Mouse (Mus musculus): ENCODE results near the gene Col1a2. TPM values are rescaled to one million over a fixed set of nuclear protein-coding genes. Genes with fewer than 3 reads are reported as not detected.

Col1a2 gene
- 85.5 and 94.7 TPM in 2 replicates for polyA plus RNA-seq (2016; fragmentation: Nextera tagmentation; extraction: Ambion mirVana)

GRCm38 (mm10) chr6:4504603-4505131 lies at the start of gene Col1a2:
Col1a2 (plus strand) TSS chr6:4504814.
- H3K9me3 ChIP-seq (replicated peaks): no peaks in the 10 kb centered on the region
- peak within 1 kb of the TSS; percentile 65 for H3K4me2 ChIP-seq
- 21% methylated on average over 3 of the region's 3 CpGs for WGBS (ENCODE audit: insufficient replicate concordance)
- ATAC-seq: 0 out of 2 replicates have a peak, but pooled peaks have one; percentile 24
- H3K4me3 ChIP-seq: peak within 1 kb of the TSS; percentile 43
- H3K27ac ChIP-seq: no peak within 1 kb of the TSS
- peaks cover 13% of the 10 kb centered on the region for H3K4me1 ChIP-seq
- peak within 1 kb of the TSS; percentile 45; the same call in 1 of the 2 replicates for H3K9ac ChIP-seq
- H3K36me3 ChIP-seq: no peaks in the 10 kb centered on the region
- H3K27me3 ChIP-seq (replicated peaks): peaks cover 12% of the 10 kb centered on the region

DNA sequence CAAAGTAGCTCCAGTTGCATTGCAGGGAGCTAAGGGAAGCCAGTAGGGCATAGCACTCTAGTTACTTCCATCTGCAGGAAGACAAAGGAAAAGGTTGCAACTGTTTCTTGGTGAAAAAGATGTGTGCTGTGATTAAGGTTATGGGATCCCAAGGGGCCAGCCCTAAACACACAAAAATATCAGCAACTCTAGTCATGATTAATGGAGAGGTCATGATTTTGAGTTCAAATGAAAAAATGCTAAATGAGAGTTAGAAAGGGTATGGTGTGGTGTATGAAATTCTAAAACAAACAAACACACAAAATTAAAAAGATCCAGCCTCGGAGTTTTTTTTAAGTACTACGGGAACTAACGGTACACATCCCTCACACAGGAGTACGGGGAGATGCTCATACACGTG lies 49.1 kb upstream of the Col1a2 start:
- Histone ChIP-seq H3K4me1 (peaks cover 17% of the 10 kb centered on the region), H3K27ac (no peak overlapping the region), H3K27me3 (replicated peaks) (no peaks in the 10 kb centered on the region), H3K36me3 (no peaks in the 10 kb centered on the region), H3K9me3 (replicated peaks) (no peaks in the 10 kb centered on the region), H3K4me3 (no peak overlapping the region), H3K9ac (no peak overlapping the region), H3K4me2 (no peak overlapping the region)
- ATAC-seq: no peak
- WGBS (ENCODE audit: insufficient replicate concordance): 64% methylated on average over 5 of the region's 5 CpGs

GRCm38 (mm10) chr6:4455961-4456617 lies 48.5 kb upstream of the Col1a2 start:
- ATAC-seq: no peak
- Histone ChIP-seq H3K9me3 (replicated peaks) (no peaks in the 10 kb centered on the region), H3K27ac (0 out of 2 replicates have a peak overlapping the region, but pooled peaks have one; percentile 20), H3K4me1 (peaks cover 17% of the 10 kb centered on the region), H3K27me3 (replicated peaks) (no peaks in the 10 kb centered on the region), H3K4me3 (no peak overlapping the region), H3K9ac (no peak overlapping the region), H3K4me2 (no peak overlapping the region), H3K36me3 (no peaks in the 10 kb centered on the region)
- WGBS (ENCODE audit: insufficient replicate concordance): 44% methylated on average over 5 of the region's 5 CpGs

GRCm38 (mm10) chr6:4456691-4457447 lies 47.7 kb upstream of the Col1a2 start:
- Histone ChIP-seq H3K36me3 (no peaks in the 10 kb centered on the region), H3K27ac (peak overlapping the region; percentile 36; the same call in 1 of the 2 replicates), H3K27me3 (replicated peaks) (no peaks in the 10 kb centered on the region), H3K4me3 (no peak overlapping the region), H3K9ac (no peak overlapping the region), H3K4me2 (peak overlapping the region; percentile 32), H3K4me1 (peaks cover 17% of the 10 kb centered on the region), H3K9me3 (replicated peaks) (no peaks in the 10 kb centered on the region)
- WGBS (ENCODE audit: insufficient replicate concordance): 18% methylated on average over 12 of the region's 12 CpGs
- ATAC-seq: 0 out of 2 replicates have a peak, but pooled peaks have one; percentile 5

- ATAC-seq: no peak
- Histone ChIP-seq H3K4me2 (peak overlapping the region; percentile 32), H3K9me3 (replicated peaks) (no peaks in the 10 kb centered on the region), H3K9ac (no peak overlapping the region), H3K27me3 (replicated peaks) (no peaks in the 10 kb centered on the region), H3K4me1 (peaks cover 17% of the 10 kb centered on the region), H3K27ac (0 out of 2 replicates have a peak overlapping the region, but pooled peaks have one; percentile 7), H3K36me3 (no peaks in the 10 kb centered on the region), H3K4me3 (no peak overlapping the region)
- WGBS (ENCODE audit: insufficient replicate concordance): 21% methylated on average over 6 of the region's 6 CpGs
Observed at GRCm38 (mm10) chr6:4457555-4457996, 47.0 kb upstream of the Col1a2 start.

DNA sequence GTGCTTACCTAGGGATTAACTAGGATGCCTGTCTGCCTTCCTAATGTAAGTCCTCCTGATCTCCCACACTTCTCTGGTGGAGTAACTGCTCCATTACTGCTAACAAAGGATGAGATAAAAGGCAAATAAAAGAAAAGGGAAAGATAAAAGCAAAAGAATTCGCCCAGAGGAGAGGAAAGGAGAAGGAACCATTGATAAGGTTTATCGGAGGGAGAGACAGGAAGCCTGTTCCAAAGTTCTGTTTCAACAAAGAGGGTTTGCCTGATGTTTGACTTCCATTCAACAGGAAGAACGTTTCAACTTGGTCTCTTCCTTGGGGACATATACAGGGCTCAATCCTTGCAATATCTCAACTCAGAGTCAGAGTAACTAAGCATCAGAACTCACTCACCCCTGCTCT lies 39.3 kb upstream of the Col1a2 start:
- H3K9ac ChIP-seq: no peak overlapping the region
- 18% methylated on average over 3 of the region's 3 CpGs for WGBS (ENCODE audit: insufficient replicate concordance)

GRCm38 (mm10) chr6:4483577-4483936 lies 21.1 kb upstream of the Col1a2 start:
- Histone ChIP-seq H3K27me3 (replicated peaks) (no peaks in the 10 kb centered on the region), H3K36me3 (no peaks in the 10 kb centered on the region), H3K4me3 (no peak overlapping the region), H3K4me1 (no peaks in the 10 kb centered on the region), H3K9me3 (replicated peaks) (no peaks in the 10 kb centered on the region), H3K4me2 (no peak overlapping the region), H3K9ac (no peak overlapping the region), H3K27ac (no peak overlapping the region)
- no peak for ATAC-seq
- WGBS (ENCODE audit: insufficient replicate concordance): 73% methylated on average over 4 of the region's 4 CpGs

More for the DNA sequence above, 39.3 kb upstream of the Col1a2 start:
- no peaks in the 10 kb centered on the region for H3K27me3 ChIP-seq (replicated peaks)
- no peak overlapping the region for H3K4me3 ChIP-seq
- ATAC-seq: no peak
- H3K36me3 ChIP-seq: no peaks in the 10 kb centered on the region
- H3K4me1 ChIP-seq: peaks cover 5% of the 10 kb centered on the region; the same call in 1 of the 2 replicates
- H3K27ac ChIP-seq: no peak overlapping the region
- H3K9me3 ChIP-seq (replicated peaks): no peaks in the 10 kb centered on the region
- no peak overlapping the region for H3K4me2 ChIP-seq

- H3K27ac ChIP-seq: no peak overlapping the region
- H3K9me3 ChIP-seq (replicated peaks): no peaks in the 10 kb centered on the region
- H3K4me1 ChIP-seq: no peaks in the 10 kb centered on the region
- H3K9ac ChIP-seq: no peak overlapping the region
- H3K4me3 ChIP-seq: no peak overlapping the region
- no peaks in the 10 kb centered on the region for H3K36me3 ChIP-seq
- ATAC-seq: no peak
- H3K27me3 ChIP-seq (replicated peaks): no peaks in the 10 kb centered on the region
- 59% methylated on average over 7 of the region's 7 CpGs for WGBS (ENCODE audit: insufficient replicate concordance)
- no peak overlapping the region for H3K4me2 ChIP-seq
Observed at GRCm38 (mm10) chr6:4483937-4484601, 20.5 kb upstream of the Col1a2 start.

DNA sequence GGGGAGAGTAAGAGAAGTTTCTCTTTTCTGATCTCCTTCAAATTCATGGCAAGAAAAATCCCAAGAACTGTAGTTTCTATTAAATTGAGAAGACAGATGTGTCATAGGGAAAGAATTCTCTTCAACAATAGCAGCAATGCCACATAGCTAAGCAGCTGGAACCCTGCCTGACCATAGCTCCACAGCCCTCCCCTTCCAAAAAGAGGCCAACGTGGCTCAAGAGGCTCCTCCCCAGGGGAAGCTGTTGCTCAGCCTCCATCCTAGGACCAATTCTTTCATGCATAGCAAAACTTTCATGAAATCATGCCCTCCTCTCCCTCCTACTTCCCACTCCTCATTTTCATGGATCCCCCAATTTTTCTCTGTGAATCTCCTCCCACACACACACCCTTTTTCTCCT lies 16.3 kb upstream of the Col1a2 start:
- H3K4me3 ChIP-seq: no peak overlapping the region
- ATAC-seq: no peak
- H3K9me3 ChIP-seq (replicated peaks): no peaks in the 10 kb centered on the region
- 14% methylated on average over 1 of the region's 1 CpGs for WGBS (ENCODE audit: insufficient replicate concordance)
- H3K27me3 ChIP-seq (replicated peaks): no peaks in the 10 kb centered on the region
- H3K4me2 ChIP-seq: no peak overlapping the region
- no peaks in the 10 kb centered on the region for H3K36me3 ChIP-seq
- peak overlapping the region; percentile 54; the same call in 1 of the 2 replicates for H3K27ac ChIP-seq
- H3K4me1 ChIP-seq: no peaks in the 10 kb centered on the region
- H3K9ac ChIP-seq: no peak overlapping the region

DNA sequence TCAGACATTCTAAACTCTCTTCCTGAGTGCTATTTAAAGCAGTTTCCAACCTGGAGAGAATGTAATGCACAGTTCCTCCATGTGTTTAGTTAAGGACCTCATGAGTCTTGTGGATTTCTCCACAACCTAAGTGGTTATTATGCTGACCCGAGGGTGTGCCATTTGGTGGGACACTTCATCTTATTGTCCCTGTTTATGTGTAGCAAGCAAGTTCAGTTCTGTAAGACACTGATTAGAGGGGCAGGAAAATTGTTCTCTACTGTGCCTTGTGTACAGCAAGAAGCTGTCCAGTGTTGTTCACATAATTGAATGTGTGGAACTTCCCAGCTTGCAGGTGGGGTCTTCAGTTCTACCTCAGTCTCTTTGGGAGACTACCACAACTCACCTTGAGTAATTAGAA lies 15.6 kb upstream of the Col1a2 start:
- Histone ChIP-seq H3K9me3 (replicated peaks) (no peaks in the 10 kb centered on the region), H3K9ac (no peak overlapping the region), H3K4me1 (no peaks in the 10 kb centered on the region), H3K4me3 (no peak overlapping the region), H3K4me2 (no peak overlapping the region), H3K27me3 (replicated peaks) (no peaks in the 10 kb centered on the region), H3K27ac (peak overlapping the region; percentile 54), H3K36me3 (no peaks in the 10 kb centered on the region)
- 39% methylated on average over 1 of the region's 1 CpGs for WGBS (ENCODE audit: insufficient replicate concordance)
- ATAC-seq: no peak

- H3K4me3 ChIP-seq: no peak overlapping the region
- H3K27ac ChIP-seq: peak overlapping the region; percentile 64
- no peaks in the 10 kb centered on the region for H3K36me3 ChIP-seq
- H3K27me3 ChIP-seq (replicated peaks): no peaks in the 10 kb centered on the region
- WGBS (ENCODE audit: insufficient replicate concordance): 36% methylated on average over 6 of the region's 6 CpGs
- no peaks in the 10 kb centered on the region for H3K4me1 ChIP-seq
- no peak overlapping the region for H3K4me2 ChIP-seq
- no peak for ATAC-seq
- no peaks in the 10 kb centered on the region for H3K9me3 ChIP-seq (replicated peaks)
- no peak overlapping the region for H3K9ac ChIP-seq
Observed at GRCm38 (mm10) chr6:4489366-4490245, 15.0 kb upstream of the Col1a2 start.
